Mouse (Mus musculus): ENCODE measurements around the gene Noxo1.

DNA sequence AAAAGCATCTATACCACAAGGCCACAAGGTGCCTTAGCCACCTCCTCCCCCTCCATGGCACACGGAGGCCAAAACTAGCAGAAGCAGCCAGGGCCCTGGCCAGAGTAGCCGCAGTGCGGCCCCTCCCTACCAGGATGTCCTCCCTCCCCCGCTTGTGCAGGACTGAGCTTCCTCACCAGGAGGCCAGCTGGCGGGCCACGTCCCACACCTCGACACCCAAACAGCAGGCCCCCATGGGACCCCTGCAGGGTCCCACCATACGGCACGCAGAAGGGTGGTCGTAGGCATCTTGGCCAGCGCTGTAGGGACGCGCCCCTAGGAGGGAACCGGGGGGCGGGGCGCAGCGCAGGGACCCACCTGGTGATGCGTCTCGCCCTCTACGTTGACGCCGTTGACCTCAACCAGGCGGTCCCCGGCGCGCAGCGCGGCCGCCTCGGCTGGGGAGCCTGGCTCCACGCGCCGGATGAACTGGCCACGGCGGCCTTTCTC is 46.4 kb upstream of the Noxo1 start:
- TF ChIP-seq CTCF (IDR thresholded peaks at IDR 0.05; ENCODE audit: borderline replicate concordance, extremely low read depth, insufficient read depth, insufficient read length) (no peak), POLR2A (IDR thresholded peaks at IDR 0.05; ENCODE audit: borderline replicate concordance, extremely low read depth, insufficient read depth, insufficient read length, poor library complexity, severe bottlenecking) (no peak)
